Mouse (Mus musculus): Measurements from ENCODE around the gene Ticam1. TPM values are rescaled to one million over a fixed set of nuclear protein-coding genes. Genes with fewer than 3 reads are reported as not detected.

Gene Ticam1
- polyA plus RNA-seq, 1 experiment from 2014 or later: 4.1 TPM

DNA sequence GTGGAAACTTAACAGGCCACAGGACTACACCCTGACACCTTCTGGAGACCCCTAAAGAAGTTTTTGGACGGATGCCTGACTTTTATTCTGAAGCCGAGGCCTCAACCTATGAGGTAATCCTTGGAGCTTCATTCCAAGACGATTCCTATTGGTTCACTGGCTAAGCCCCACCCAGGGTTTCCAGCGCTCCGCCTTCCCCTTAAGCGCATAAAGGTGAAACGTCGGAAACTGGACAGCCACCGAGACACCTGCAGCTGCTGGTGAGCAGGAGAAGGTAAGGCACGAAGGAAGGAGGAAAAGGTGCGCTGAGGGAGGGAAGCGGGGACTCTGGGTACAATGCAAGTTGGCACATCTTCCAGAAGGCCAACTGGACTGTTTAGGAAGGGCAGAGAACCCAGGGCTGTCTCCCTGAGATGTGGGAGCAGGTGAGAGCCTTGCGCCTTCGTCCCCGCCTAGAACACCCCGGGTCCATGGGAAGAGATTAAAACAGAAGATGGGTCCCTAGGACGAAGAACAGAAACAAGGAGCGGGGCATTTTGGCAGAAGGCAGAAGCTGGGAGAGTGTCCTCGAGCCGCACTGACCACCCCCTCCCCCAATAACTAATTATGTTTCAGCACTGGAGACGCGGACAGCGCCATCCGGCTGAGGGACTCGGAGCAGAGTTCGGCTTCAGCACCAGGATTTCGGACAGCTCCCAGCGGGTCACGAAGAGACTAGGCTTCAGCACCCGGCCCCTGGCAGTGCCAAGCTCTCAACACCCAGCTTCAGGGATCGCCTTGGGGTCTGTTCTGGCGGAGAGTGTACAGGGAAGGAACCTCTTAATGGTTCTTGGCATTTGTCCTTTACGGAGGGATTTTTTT lies 34.8 kb downstream of the Ticam1 start:
- no peak for ATAC-seq

DNA sequence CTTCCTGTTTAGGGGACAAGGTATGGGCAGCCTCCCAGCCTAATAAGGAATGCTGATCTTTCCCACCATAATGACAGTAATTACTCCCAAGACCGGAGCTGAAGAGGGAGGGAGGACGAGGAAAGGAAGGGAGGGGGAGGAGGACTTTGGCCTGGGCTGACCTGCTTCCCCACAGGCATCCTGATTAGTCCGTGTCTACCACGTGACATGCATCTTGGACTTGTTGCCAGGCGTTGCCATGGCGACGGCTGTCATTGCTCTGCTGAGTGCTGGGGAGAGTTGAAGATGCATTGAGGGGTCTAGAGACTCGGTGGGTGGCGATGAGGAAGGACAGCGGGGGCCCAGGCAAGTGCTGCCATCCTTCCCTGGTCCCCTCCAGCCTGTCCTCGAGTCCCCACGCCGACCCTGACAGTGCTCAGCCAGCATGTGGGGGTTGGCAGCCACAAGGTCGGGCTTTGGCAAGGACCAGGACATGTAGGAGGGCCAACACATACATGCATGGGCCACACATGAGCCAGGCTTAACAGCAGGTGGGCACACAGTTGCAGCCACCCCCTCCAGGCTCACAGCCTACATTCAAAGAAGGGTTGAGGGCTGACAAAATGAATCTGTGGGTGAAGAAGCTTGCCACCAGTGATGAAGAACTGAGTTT lies 42.6 kb downstream of the Ticam1 start:
- ATAC-seq: peak; percentile 55

More for the DNA sequence above, 34.8 kb downstream of the Ticam1 start:
- H3K27ac ChIP-seq: no peak overlapping the region
- H3K9ac ChIP-seq: no peak overlapping the region
- H3K4me2 ChIP-seq: no peak overlapping the region
- no peaks in the 10 kb centered on the region for H3K36me3 ChIP-seq
- 2% methylated on average over 33 of the region's 33 CpGs for WGBS (ENCODE audit: insufficient replicate concordance)
- H3K4me1 ChIP-seq: peaks cover 5% of the 10 kb centered on the region; the same call in 1 of the 2 replicates
- no peaks in the 10 kb centered on the region for H3K9me3 ChIP-seq (replicated peaks)
- H3K4me3 ChIP-seq: no peak overlapping the region
- peaks cover 35% of the 10 kb centered on the region for H3K27me3 ChIP-seq (replicated peaks)

DNA sequence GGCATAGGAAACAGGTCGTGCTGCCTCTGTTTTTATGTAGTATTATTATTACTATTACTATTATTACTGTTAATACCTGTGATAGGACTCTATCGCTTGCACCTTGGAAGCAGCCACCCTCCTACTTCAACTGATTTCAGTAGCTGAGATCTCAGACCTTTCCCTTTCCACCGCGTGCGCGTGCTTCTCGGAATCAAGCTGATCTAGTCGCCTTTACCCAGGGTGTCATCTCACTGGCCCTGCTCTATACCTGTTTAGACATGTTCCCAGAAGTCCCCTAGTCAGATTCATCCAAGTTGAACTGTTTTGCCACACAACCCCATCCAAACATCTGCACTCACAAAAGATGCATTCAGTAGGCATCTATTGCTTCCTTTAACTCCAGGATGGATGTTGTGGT lies 43.2 kb downstream of the Ticam1 start:
- Histone ChIP-seq H3K27ac (no peak overlapping the region), H3K4me3 (no peak overlapping the region), H3K27me3 (replicated peaks) (peaks cover 13% of the 10 kb centered on the region; the same call in 1 of the 2 replicates), H3K9me3 (replicated peaks) (no peaks in the 10 kb centered on the region), H3K4me1 (peaks cover 5% of the 10 kb centered on the region; the same call in 1 of the 2 replicates), H3K4me2 (peak overlapping the region; percentile 7; the same call in 1 of the 2 replicates), H3K36me3 (no peaks in the 10 kb centered on the region), H3K9ac (no peak overlapping the region)
- 53% methylated on average over 8 of the region's 8 CpGs for WGBS (ENCODE audit: insufficient replicate concordance)
- no peak for ATAC-seq

More for the DNA sequence above, 42.6 kb downstream of the Ticam1 start:
- 4% methylated on average over 14 of the region's 14 CpGs for whole genome bisulfite sequencing (ENCODE audit: insufficient replicate concordance)
- no peaks in the 10 kb centered on the region for H3K9me3 ChIP-seq (replicated peaks)
- H3K36me3 ChIP-seq: no peaks in the 10 kb centered on the region
- H3K27ac ChIP-seq: no peak overlapping the region
- no peak overlapping the region for H3K4me3 ChIP-seq
- H3K4me1 ChIP-seq: peaks cover 5% of the 10 kb centered on the region; the same call in 1 of the 2 replicates
- H3K27me3 ChIP-seq (replicated peaks): peaks cover 9% of the 10 kb centered on the region; the same call in 1 of the 2 replicates
- H3K9ac ChIP-seq: no peak overlapping the region
- H3K4me2 ChIP-seq: peak overlapping the region; percentile 7; the same call in 1 of the 2 replicates

DNA sequence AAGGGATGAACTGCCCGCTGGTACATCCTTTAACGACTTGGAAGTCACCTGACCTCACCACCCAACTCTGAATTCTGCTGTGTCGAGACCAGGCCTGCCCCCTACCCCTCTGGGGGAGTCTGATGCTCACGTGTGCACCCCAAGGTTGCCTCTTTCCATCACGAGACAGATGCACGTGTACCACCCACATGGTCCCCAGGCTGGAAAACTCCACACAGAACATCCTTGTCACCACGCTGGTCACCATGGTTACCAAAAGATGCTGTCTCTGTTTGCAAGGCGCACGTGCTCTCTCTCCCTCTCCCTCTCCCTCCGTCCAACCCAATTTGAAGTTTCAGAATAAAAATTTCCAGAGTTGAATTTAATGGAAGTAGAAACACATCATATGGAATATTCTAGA lies 46.6 kb downstream of the Ticam1 start:
- peaks cover 21% of the 10 kb centered on the region for H3K27me3 ChIP-seq (replicated peaks)
- no peak overlapping the region for H3K4me2 ChIP-seq
- H3K27ac ChIP-seq: no peak overlapping the region
- H3K9ac ChIP-seq: no peak overlapping the region
- H3K9me3 ChIP-seq (replicated peaks): no peaks in the 10 kb centered on the region
- no peak for ATAC-seq
- no peaks in the 10 kb centered on the region for H3K36me3 ChIP-seq
- WGBS (ENCODE audit: insufficient replicate concordance): 59% methylated on average over 10 of the region's 10 CpGs
- no peak overlapping the region for H3K4me3 ChIP-seq
- H3K4me1 ChIP-seq: peaks cover 7% of the 10 kb centered on the region

DNA sequence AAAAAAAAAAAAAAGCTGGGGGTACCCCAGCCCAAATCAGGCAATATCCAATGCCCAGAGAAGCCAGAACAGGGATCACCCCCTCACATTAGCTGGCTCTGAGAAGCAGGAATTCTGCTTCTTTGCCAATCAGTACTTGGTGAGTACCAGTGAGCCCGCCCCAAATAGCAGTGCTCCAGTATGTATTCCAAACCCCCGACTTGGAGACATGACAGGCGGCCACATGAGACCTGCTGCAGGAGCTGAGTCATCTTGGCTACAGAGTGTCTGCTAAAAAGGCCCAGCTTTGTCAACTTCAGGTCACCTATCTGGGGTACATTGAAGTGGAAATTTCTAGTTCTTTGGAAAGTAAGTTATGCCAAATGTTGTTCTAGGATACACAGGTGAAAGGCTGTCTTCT lies 50.0 kb downstream of the Ticam1 start:
- Histone ChIP-seq H3K4me3 (no peak overlapping the region), H3K36me3 (no peaks in the 10 kb centered on the region), H3K27ac (no peak overlapping the region), H3K9ac (no peak overlapping the region), H3K4me2 (no peak overlapping the region), H3K27me3 (replicated peaks) (peaks cover 12% of the 10 kb centered on the region), H3K9me3 (replicated peaks) (no peaks in the 10 kb centered on the region), H3K4me1 (peaks cover 5% of the 10 kb centered on the region; the same call in 1 of the 2 replicates)
- 46% methylated on average over 3 of the region's 3 CpGs for WGBS (ENCODE audit: insufficient replicate concordance)
- ATAC-seq: no peak

DNA sequence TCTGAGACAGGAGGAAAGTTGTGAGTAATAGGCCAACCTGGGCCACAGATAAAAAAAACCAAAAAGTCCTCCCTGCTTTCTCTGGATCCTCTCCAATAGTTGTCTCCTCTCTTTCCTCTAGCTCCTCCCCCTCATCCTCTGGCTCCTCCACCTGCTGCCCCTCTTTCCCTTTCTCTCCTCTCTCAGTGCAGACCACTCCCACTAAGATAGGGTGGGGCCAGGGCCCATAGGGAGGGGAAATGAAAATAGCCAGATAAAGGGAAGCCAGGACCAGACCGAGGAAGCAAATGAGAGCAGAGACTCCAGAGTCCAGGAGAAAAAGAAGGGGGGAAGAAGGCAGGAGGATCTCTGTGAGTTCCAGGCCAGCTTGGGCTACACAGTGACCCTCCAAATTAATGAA lies 51.7 kb downstream of the Ticam1 start:
- peaks cover 12% of the 10 kb centered on the region for H3K27me3 ChIP-seq (replicated peaks)
- no peak overlapping the region for H3K4me3 ChIP-seq
- no peak; the same call in 1 of the 2 replicates for ATAC-seq
- peaks cover 5% of the 10 kb centered on the region; the same call in 1 of the 2 replicates for H3K4me1 ChIP-seq
- no peak overlapping the region for H3K4me2 ChIP-seq
- no peak overlapping the region for H3K27ac ChIP-seq
- no peaks in the 10 kb centered on the region for H3K36me3 ChIP-seq
- WGBS (ENCODE audit: insufficient replicate concordance): 11% methylated on average over 1 of the region's 1 CpGs
- no peaks in the 10 kb centered on the region for H3K9me3 ChIP-seq (replicated peaks)
- no peak overlapping the region for H3K9ac ChIP-seq

DNA sequence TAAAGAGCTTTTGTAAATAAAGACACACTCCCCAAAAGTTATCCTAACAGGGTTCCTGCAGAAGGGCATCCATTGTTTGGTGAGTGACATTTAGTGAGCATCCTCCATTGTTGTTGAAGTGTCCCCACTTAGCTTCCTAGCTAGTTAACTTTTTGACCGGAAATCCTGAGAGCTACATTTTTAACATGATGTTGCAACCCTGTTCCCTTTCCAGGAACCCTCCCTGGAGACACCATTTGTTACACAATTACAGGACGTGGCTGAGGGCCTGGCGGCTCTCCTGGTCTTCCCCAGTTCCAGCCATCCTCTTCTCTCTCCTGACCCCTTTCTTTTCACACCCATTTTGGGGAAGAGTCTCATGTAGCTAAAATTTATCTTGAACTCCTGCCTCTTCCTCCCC lies 56.8 kb downstream of the Ticam1 start:
- peak overlapping the region; percentile 85; the same call in 1 of the 2 replicates for H3K27ac ChIP-seq
- no peaks in the 10 kb centered on the region; the same call in 1 of the 2 replicates for H3K27me3 ChIP-seq (replicated peaks)
- no peaks in the 10 kb centered on the region for H3K9me3 ChIP-seq (replicated peaks)
- peaks cover 10% of the 10 kb centered on the region; the same call in 1 of the 2 replicates for H3K36me3 ChIP-seq
- no peak for ATAC-seq
- peak overlapping the region; percentile 88 for H3K4me2 ChIP-seq
- WGBS (ENCODE audit: insufficient replicate concordance): 38% methylated on average over 3 of the region's 3 CpGs
- H3K4me3 ChIP-seq: no peak overlapping the region
- H3K4me1 ChIP-seq: peaks cover 39% of the 10 kb centered on the region
- no peak overlapping the region for H3K9ac ChIP-seq

MicroRNAs encoded within 50 kb of the gene (microRNA counts, 519-probe panel; counts per million panel counts)
- 582 counts per million, percentile 70 among the panel's probes with 10 or more counts for microRNA mmu-miR-7b

Small RNA genes lying within 50 kb of the gene (microRNA-seq; reads per million reads assigned to microRNA genes)
- 12.7 reads per million, percentile 25 among the genes with 10 or more reads in this experiment for gene Mir7b

Other genes with a start within 250 kb of the Ticam1 start
- 66.4 and 67.9 TPM in 2 replicates for gene Sh3gl1, start 240.2 kb downstream of the Ticam1 start, polyA plus RNA-seq (2016; fragmentation: Nextera tagmentation; extraction: Ambion mirVana)
- gene Chaf1a, start 236.3 kb downstream of the Ticam1 start, polyA plus RNA-seq (2016; fragmentation: Nextera tagmentation; extraction: Ambion mirVana): 34.3 and 37.6 TPM in 2 replicates
- 15.8 and 17.9 TPM in 2 replicates for gene Ubxn6, start 201.8 kb downstream of the Ticam1 start, polyA plus RNA-seq (2016; fragmentation: Nextera tagmentation; extraction: Ambion mirVana)
- 86.7 and 89.4 TPM in 2 replicates for gene Hdgfl2, start 197.2 kb downstream of the Ticam1 start, polyA plus RNA-seq (2016; fragmentation: Nextera tagmentation; extraction: Ambion mirVana)
- gene Plin4, start 167.0 kb downstream of the Ticam1 start, polyA plus RNA-seq (2016; fragmentation: Nextera tagmentation; extraction: Ambion mirVana): 0.05 and 0.06 TPM in 2 replicates
- 0.25 and 0.38 TPM in 2 replicates for gene Plin5, start 159.2 kb downstream of the Ticam1 start, polyA plus RNA-seq (2016; fragmentation: Nextera tagmentation; extraction: Ambion mirVana)
- 0.27 and 0.48 TPM in 2 replicates for gene Lrg1, start 154.8 kb downstream of the Ticam1 start, polyA plus RNA-seq (2016; fragmentation: Nextera tagmentation; extraction: Ambion mirVana)
- 1.5 and 1.7 TPM in 2 replicates for gene Sema6b, start 136.4 kb downstream of the Ticam1 start, polyA plus RNA-seq (2016; fragmentation: Nextera tagmentation; extraction: Ambion mirVana)
- 3.7 TPM in 2 replicates for gene Tnfaip8l1, start 114.3 kb downstream of the Ticam1 start, polyA plus RNA-seq (2016; fragmentation: Nextera tagmentation; extraction: Ambion mirVana)
- gene Mydgf, start 92.9 kb downstream of the Ticam1 start, polyA plus RNA-seq (2016; fragmentation: Nextera tagmentation; extraction: Ambion mirVana): 66.2 and 71.0 TPM in 2 replicates
- gene Dpp9, start 57.9 kb downstream of the Ticam1 start, polyA plus RNA-seq (2016; fragmentation: Nextera tagmentation; extraction: Ambion mirVana): 27.1 and 28.5 TPM in 2 replicates
- 10.2 and 10.7 TPM in 2 replicates for gene Fem1a, start 20.0 kb downstream of the Ticam1 start, polyA plus RNA-seq (2016; fragmentation: Nextera tagmentation; extraction: Ambion mirVana)
- gene Plin3, start 16.1 kb upstream of the Ticam1 start, polyA plus RNA-seq (2016; fragmentation: Nextera tagmentation; extraction: Ambion mirVana): 28.3 and 30.2 TPM in 2 replicates
- not detected in 2 replicates for gene Arrdc5, start 23.5 kb upstream of the Ticam1 start, polyA plus RNA-seq (2016; fragmentation: Nextera tagmentation; extraction: Ambion mirVana)
- 153 and 154 TPM in 2 replicates for gene Uhrf1, start 26.5 kb upstream of the Ticam1 start, polyA plus RNA-seq (2016; fragmentation: Nextera tagmentation; extraction: Ambion mirVana)
- gene Kdm4b, start 49.3 kb upstream of the Ticam1 start, polyA plus RNA-seq (2016; fragmentation: Nextera tagmentation; extraction: Ambion mirVana): 13.6 and 13.9 TPM in 2 replicates
- 19.3 and 21.2 TPM in 2 replicates for gene Ptprs, start 199.7 kb upstream of the Ticam1 start, polyA plus RNA-seq (2016; fragmentation: Nextera tagmentation; extraction: Ambion mirVana)
- not detected in 2 replicates for gene Znrf4, start 235.6 kb upstream of the Ticam1 start, polyA plus RNA-seq (2016; fragmentation: Nextera tagmentation; extraction: Ambion mirVana)